Mouse (Mus musculus) CD8-positive naive resting alpha-beta T cell, adult 57 days (primary cell): Measurements from ENCODE around the gene Cdrt4. TPM values are rescaled to one million over a fixed set of nuclear protein-coding genes. Genes with fewer than 3 reads are reported as not detected.

ENCODE experiments used
- total RNA-seq: library from RNA; stranded (reverse); gene quantifications from one replicate; pipeline ENCODE4 v1.2.4, GENCODE M21; 2023

Gene Cdrt4
- total RNA-seq = not detected

GRCm38 (mm10) chr11:62951012-62951411, at the start of gene Cdrt4:
Gene Cdrt4 (plus strand): TSS chr11:62951193.

Other genes with a start within 250 kb of the Cdrt4 start
- 10.7 TPM for gene Zfp287, start 219.3 kb upstream of the Cdrt4 start, total RNA-seq
- gene Gm10428, start 198.1 kb upstream of the Cdrt4 start, total RNA-seq = not detected
- 5.5 TPM for gene Zfp286, start 161.7 kb upstream of the Cdrt4 start, total RNA-seq
- not detected for gene Trim16, start 131.0 kb upstream of the Cdrt4 start, total RNA-seq
- 9.3 TPM for gene Fbxw10, start 104.1 kb upstream of the Cdrt4 start, total RNA-seq
- 16.1 TPM for gene Tvp23b, start 71.7 kb upstream of the Cdrt4 start, total RNA-seq
- not detected for gene Tekt3, start 110.5 kb downstream of the Cdrt4 start, total RNA-seq
- not detected for gene Pmp22, start 177.8 kb downstream of the Cdrt4 start, total RNA-seq